In the genomic region with DNA sequence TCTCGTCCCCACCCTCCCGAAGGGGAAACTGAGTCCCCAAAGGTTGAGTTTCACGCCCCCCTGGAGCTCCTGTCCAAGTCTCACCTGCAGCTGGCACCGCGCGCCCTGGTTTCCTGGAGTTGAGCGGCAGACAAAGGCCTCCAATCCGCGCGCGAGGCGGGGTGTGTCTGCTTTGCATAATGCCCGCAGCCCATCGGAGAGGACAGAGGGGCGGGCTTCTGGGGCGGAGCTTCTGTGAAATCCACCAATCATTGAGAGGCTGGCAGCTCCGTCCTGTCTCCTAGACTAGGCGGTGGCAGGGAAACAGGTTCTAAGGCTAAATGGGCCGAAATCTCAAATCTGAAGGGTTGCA, we compare ENCODE assay signal across 8 mouse cellular contexts. TPM values are rescaled to one million over a fixed set of nuclear protein-coding genes. Genes with fewer than 3 reads are reported as not detected.
A peak's percentile ranks its signal among the peaks of the same experiment; 100 is the strongest.
DNase-seq lines count a peak whose midpoint lies in the region; ATAC-seq and TF ChIP-seq lines count a peak whose summit lies in the region.

No protein-coding gene starts in this region.

- DNase-seq in c-Kit-positive CD71-positive TER-119-positive erythroid progenitor cells, embryonic 14.5 days (ENCODE audit: low spot score) = peak; percentile 92
- DNase-seq in forebrain, embryonic 11.5 days (ENCODE audit: low spot score) = peak; percentile 97
- DNase-seq in kidney, postnatal 25 days = peak; percentile 96
- peak; percentile 87 for DNase-seq in liver, embryonic 13.5 days
- DNase-seq in natural killer cell, adult 2 months (ENCODE audit: low spot score in 2 of 2) = peak; percentile 91 to 92

- H3K27ac ChIP-seq in forebrain, embryonic 11.5 days (ENCODE audit: low read depth, low read length) = 0 out of 2 replicates have a peak overlapping the region, but pooled peaks have one; percentile 31
- peak overlapping the region; percentile 44; the same call in 1 of the 2 replicates for H3K27ac ChIP-seq in heart, embryonic 15.5 days
- H3K27ac ChIP-seq in liver, embryonic 13.5 days = peak overlapping the region; percentile 12; the same call in 1 of the 2 replicates
- no peak overlapping the region for H3K27ac ChIP-seq in stomach, embryonic 14.5 days (ENCODE audit: low read length)

- H3K4me2 ChIP-seq in forebrain, embryonic 11.5 days (ENCODE audit: low read depth, low read length, severe bottlenecking) = peak overlapping the region; percentile 85
- peak overlapping the region; percentile 100 for H3K4me2 ChIP-seq in heart, embryonic 15.5 days
- H3K4me2 ChIP-seq in liver, embryonic 13.5 days = peak overlapping the region; percentile 94
- peak overlapping the region; percentile 83 for H3K4me2 ChIP-seq in stomach, embryonic 14.5 days (replicated peaks; ENCODE audit: low read depth, low read length)

- H3K4me1 ChIP-seq in E14TG2a.4 (replicated peaks; ENCODE audit: low read depth, low read length) = peaks cover 29% of the 10 kb centered on the region
- peaks cover 14% of the 10 kb centered on the region for H3K4me1 ChIP-seq in forebrain, embryonic 11.5 days (replicated peaks; ENCODE audit: control insufficient read depth, insufficient read depth, low read length)
- H3K4me1 ChIP-seq in heart, embryonic 15.5 days (replicated peaks) = peaks cover 29% of the 10 kb centered on the region
- peaks cover 51% of the 10 kb centered on the region for H3K4me1 ChIP-seq in liver, embryonic 13.5 days (replicated peaks)
- peaks cover 15% of the 10 kb centered on the region for H3K4me1 ChIP-seq in stomach, embryonic 14.5 days (ENCODE audit: control insufficient read depth, insufficient read depth, low read length)

- no peak for TF ChIP-seq CTCF in E14TG2a.4 (conservative IDR thresholded peaks at IDR 0.05; ENCODE audit: low read length)

- 0% methylated on average over 19 of the region's 19 CpGs for WGBS in forebrain, embryonic 11.5 days
- 1% methylated on average over 19 of the region's 19 CpGs for WGBS in heart, embryonic 15.5 days
- WGBS in liver, embryonic 13.5 days (ENCODE audit: insufficient replicate concordance) = under 1% methylated on average over 19 of the region's 19 CpGs
- 0% methylated on average over 19 of the region's 19 CpGs for WGBS in stomach, embryonic 14.5 days

- H3K4me3 ChIP-seq in E14TG2a.4 (replicated peaks; ENCODE audit: low read length) = peak overlapping the region; percentile 83
- H3K4me3 ChIP-seq in forebrain, embryonic 11.5 days (ENCODE audit: low read depth, low read length) = peak overlapping the region; percentile 61
- H3K4me3 ChIP-seq in heart, embryonic 15.5 days = peak overlapping the region; percentile 73
- peak overlapping the region; percentile 69 for H3K4me3 ChIP-seq in liver, embryonic 13.5 days (replicated peaks)
- H3K4me3 ChIP-seq in stomach, embryonic 14.5 days (ENCODE audit: low read depth, low read length) = peak overlapping the region; percentile 43

- peak; percentile 91 for ATAC-seq in forebrain, embryonic 11.5 days (replicated peaks; ENCODE audit: low FRiP score)
- ATAC-seq in heart, embryonic 15.5 days (replicated peaks; ENCODE audit: insufficient number of reproducible peaks, insufficient read depth, low FRiP score, low read depth) = peak; percentile 86
- ATAC-seq in liver, embryonic 13.5 days (ENCODE audit: low read depth) = peak; percentile 91
- peak; percentile 89 for ATAC-seq in stomach, embryonic 14.5 days (ENCODE audit: insufficient number of reproducible peaks, insufficient read depth, low FRiP score, low read depth)

- peak overlapping the region; percentile 68 for H3K9ac ChIP-seq in forebrain, embryonic 11.5 days (ENCODE audit: low read length)
- H3K9ac ChIP-seq in heart, embryonic 15.5 days = peak overlapping the region; percentile 55
- peak overlapping the region; percentile 60 for H3K9ac ChIP-seq in liver, embryonic 13.5 days
- peak overlapping the region; percentile 14; the same call in 1 of the 2 replicates for H3K9ac ChIP-seq in stomach, embryonic 14.5 days (replicated peaks; ENCODE audit: low read depth, low read length)

- H3K27me3 ChIP-seq in E14TG2a.4 (ENCODE audit: insufficient read depth, low read length) = peaks cover 3% of the 10 kb centered on the region
- no peaks in the 10 kb centered on the region for H3K27me3 ChIP-seq in forebrain, embryonic 11.5 days (ENCODE audit: control insufficient read depth, insufficient read depth, low read length)
- no peaks in the 10 kb centered on the region for H3K27me3 ChIP-seq in heart, embryonic 15.5 days
- peaks cover 7% of the 10 kb centered on the region for H3K27me3 ChIP-seq in liver, embryonic 13.5 days
- no peaks in the 10 kb centered on the region for H3K27me3 ChIP-seq in stomach, embryonic 14.5 days (ENCODE audit: control insufficient read depth, insufficient read depth, low read length)

- peaks cover 7% of the 10 kb centered on the region; the same call in 1 of the 2 replicates for H3K36me3 ChIP-seq in E14TG2a.4 (ENCODE audit: insufficient read depth, low read length)
- H3K36me3 ChIP-seq in forebrain, embryonic 11.5 days (ENCODE audit: control insufficient read depth, insufficient read depth, low read length) = no peaks in the 10 kb centered on the region
- H3K36me3 ChIP-seq in heart, embryonic 15.5 days = no peaks in the 10 kb centered on the region
- no peaks in the 10 kb centered on the region for H3K36me3 ChIP-seq in liver, embryonic 13.5 days
- H3K36me3 ChIP-seq in stomach, embryonic 14.5 days (ENCODE audit: control insufficient read depth, insufficient read depth, low read length) = no peaks in the 10 kb centered on the region

- no peaks in the 10 kb centered on the region for H3K9me3 ChIP-seq in E14TG2a.4 (ENCODE audit: low read length)
- H3K9me3 ChIP-seq in forebrain, embryonic 11.5 days (ENCODE audit: control insufficient read depth, low read length) = no peaks in the 10 kb centered on the region
- no peaks in the 10 kb centered on the region for H3K9me3 ChIP-seq in heart, embryonic 15.5 days (replicated peaks)
- no peaks in the 10 kb centered on the region for H3K9me3 ChIP-seq in liver, embryonic 13.5 days (replicated peaks)
- no peaks in the 10 kb centered on the region for H3K9me3 ChIP-seq in stomach, embryonic 14.5 days (ENCODE audit: control insufficient read depth, low read depth, low read length)

RNA-seq across cellular contexts. Expression of gene Akna, which starts 7.4 kb away (rescaled TPM):
- 18.8 and 21.0 TPM in 2 replicates for polyA plus RNA-seq in forebrain, embryonic 11.5 days (2014; fragmentation: Nextera tagmentation; extraction: Ambion mirVana)
- polyA plus RNA-seq in heart, embryonic 15.5 days (2015; fragmentation: Nextera tagmentation; extraction: Ambion mirVana) = 2.3 and 6.1 TPM in 2 replicates
- 3.0 and 3.8 TPM in 2 replicates for polyA plus RNA-seq in liver, embryonic 13.5 days (2015; fragmentation: Nextera tagmentation; extraction: Ambion mirVana)
- 6.9 and 7.0 TPM in 2 replicates for polyA plus RNA-seq in stomach, embryonic 14.5 days (2014; fragmentation: Nextera tagmentation; extraction: Ambion mirVana)

RNA-seq across cellular contexts. Expression of gene Orm2, which starts 48.3 kb away (rescaled TPM):
- not detected in 2 replicates for polyA plus RNA-seq in forebrain, embryonic 11.5 days (2014; fragmentation: Nextera tagmentation; extraction: Ambion mirVana)
- not detected in 2 replicates for polyA plus RNA-seq in heart, embryonic 15.5 days (2015; fragmentation: Nextera tagmentation; extraction: Ambion mirVana)
- not detected in 2 replicates for polyA plus RNA-seq in liver, embryonic 13.5 days (2015; fragmentation: Nextera tagmentation; extraction: Ambion mirVana)
- polyA plus RNA-seq in stomach, embryonic 14.5 days (2014; fragmentation: Nextera tagmentation; extraction: Ambion mirVana) = not detected in 2 replicates

RNA-seq across cellular contexts. Expression of gene Orm3, which starts 54.6 kb away (rescaled TPM):
- polyA plus RNA-seq in forebrain, embryonic 11.5 days (2014; fragmentation: Nextera tagmentation; extraction: Ambion mirVana) = not detected in 2 replicates
- polyA plus RNA-seq in heart, embryonic 15.5 days (2015; fragmentation: Nextera tagmentation; extraction: Ambion mirVana) = not detected in 2 replicates
- polyA plus RNA-seq in liver, embryonic 13.5 days (2015; fragmentation: Nextera tagmentation; extraction: Ambion mirVana) = not detected in 2 replicates
- polyA plus RNA-seq in stomach, embryonic 14.5 days (2014; fragmentation: Nextera tagmentation; extraction: Ambion mirVana) = not detected in 2 replicates

Comparison
In these comparisons a context has a peak if more than half of its experiments do, and no peak if none do; other contexts are left out.
1. H3K9ac ChIP-seq: peak in every context shown above with its lines; median percentile 68 in forebrain, embryonic 11.5 days; 60 in liver, embryonic 13.5 days; 55 in heart, embryonic 15.5 days; 14 in stomach, embryonic 14.5 days.